Mouse (Mus musculus): ENCODE measurements around the gene Ccdc13. TPM values are rescaled to one million over a fixed set of nuclear protein-coding genes. Genes with fewer than 3 reads are reported as not detected.

Ccdc13 gene
- total and polyA plus RNA-seq, 2 experiments from 2014 or later = 0.34 TPM; not detected in 1

DNA sequence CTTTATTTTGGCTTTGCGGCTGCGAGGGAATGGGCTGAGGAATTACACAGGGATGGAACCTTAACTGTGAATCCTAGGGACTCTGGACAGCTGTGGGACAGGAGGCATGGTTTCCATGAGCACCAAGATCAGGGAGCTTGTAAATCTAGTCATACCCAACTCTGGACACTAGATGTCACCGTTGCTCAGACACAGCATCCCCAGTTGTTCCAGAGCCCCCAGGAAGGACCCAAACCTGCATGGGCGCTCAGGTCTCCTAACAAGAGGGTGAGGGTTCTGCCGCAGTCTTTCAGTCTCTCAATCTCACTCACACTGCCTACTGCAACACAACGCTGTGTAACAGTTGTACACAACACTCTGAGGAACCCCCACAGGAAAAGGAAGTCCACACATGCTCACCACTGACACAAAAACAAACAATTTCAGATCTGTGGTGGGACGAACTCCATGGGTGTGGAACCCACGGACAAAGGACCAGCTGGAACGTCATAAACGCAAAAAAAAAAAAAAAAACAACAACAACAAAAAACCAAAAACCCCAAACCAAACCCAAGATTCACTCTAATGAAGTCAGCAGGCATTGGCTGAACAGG is 7.4 kb upstream of the Ccdc13 start:
- DNase-seq (ENCODE audit: low spot score) (no peak), ATAC-seq (ENCODE audit: insufficient read depth, low read depth) (peak; percentile 36; the same call in 1 of the 2 replicates)
- Histone ChIP-seq H3K36me3 (replicated peaks; ENCODE audit: control insufficient read depth, insufficient read depth, low read length) (peaks cover 53% of the 10 kb centered on the region), H3K4me1 (ENCODE audit: control insufficient read depth, insufficient read depth) (no peaks in the 10 kb centered on the region), H3K4me3 (ENCODE audit: low read depth, low read length) (no peak overlapping the region), H3K27me3 (ENCODE audit: control insufficient read depth, insufficient read depth, low read length) (no peaks in the 10 kb centered on the region), H3K27ac (ENCODE audit: low read depth) (no peak overlapping the region), H3K9me3 (replicated peaks; ENCODE audit: control insufficient read depth, low read length) (no peaks in the 10 kb centered on the region), H3K4me2 (ENCODE audit: low read depth, low read length) (no peak overlapping the region), H3K9ac (replicated peaks; ENCODE audit: low read depth, low read length) (no peak overlapping the region)
- 37% methylated on average over 10 of the region's 10 CpGs for WGBS
- TF ChIP-seq EP300 (IDR thresholded peaks at IDR 0.05; ENCODE audit: low read depth) (no peak), CTCF (IDR thresholded peaks at IDR 0.05; ENCODE audit: low read depth) (peak; percentile 69)

DNA sequence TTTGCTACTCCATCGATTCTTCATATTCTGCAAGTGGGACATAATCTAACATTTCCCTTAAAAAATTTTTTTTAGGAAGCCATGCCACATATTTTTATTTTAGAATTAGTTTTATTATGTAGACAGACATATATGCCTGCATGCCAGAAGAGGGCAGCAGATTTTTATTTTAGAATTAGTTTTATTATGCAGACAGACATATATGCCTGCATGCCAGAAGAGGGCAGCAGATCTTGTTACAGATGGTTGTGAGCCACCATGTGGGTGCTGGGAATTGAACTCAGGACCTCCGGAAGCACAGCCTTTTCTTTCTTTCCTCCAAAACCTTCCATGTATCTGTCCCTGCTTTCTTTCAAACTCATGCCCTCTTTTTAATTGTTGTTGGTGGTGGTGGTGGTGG is 3.7 kb upstream of the Ccdc13 start:
- Histone ChIP-seq H3K27ac (ENCODE audit: low read depth) (no peak overlapping the region), H3K9ac (replicated peaks; ENCODE audit: low read depth, low read length) (no peak overlapping the region), H3K4me3 (ENCODE audit: low read depth, low read length) (no peak overlapping the region), H3K4me1 (ENCODE audit: control insufficient read depth, insufficient read depth) (peaks cover 4% of the 10 kb centered on the region; the same call in 1 of the 2 replicates), H3K4me2 (ENCODE audit: low read depth, low read length) (no peak overlapping the region), H3K27me3 (ENCODE audit: control insufficient read depth, insufficient read depth, low read length) (no peaks in the 10 kb centered on the region), H3K36me3 (replicated peaks; ENCODE audit: control insufficient read depth, insufficient read depth, low read length) (peaks cover 16% of the 10 kb centered on the region), H3K9me3 (replicated peaks; ENCODE audit: control insufficient read depth, low read length) (no peaks in the 10 kb centered on the region)
- TF ChIP-seq EP300 (IDR thresholded peaks at IDR 0.05; ENCODE audit: low read depth) (no peak), CTCF (IDR thresholded peaks at IDR 0.05; ENCODE audit: low read depth) (peak; percentile 29)
- ATAC-seq (ENCODE audit: insufficient read depth, low read depth) = no peak
- WGBS = 91% methylated on average over 2 of the region's 2 CpGs
- DNase-seq (ENCODE audit: low spot score) = no peak

DNA sequence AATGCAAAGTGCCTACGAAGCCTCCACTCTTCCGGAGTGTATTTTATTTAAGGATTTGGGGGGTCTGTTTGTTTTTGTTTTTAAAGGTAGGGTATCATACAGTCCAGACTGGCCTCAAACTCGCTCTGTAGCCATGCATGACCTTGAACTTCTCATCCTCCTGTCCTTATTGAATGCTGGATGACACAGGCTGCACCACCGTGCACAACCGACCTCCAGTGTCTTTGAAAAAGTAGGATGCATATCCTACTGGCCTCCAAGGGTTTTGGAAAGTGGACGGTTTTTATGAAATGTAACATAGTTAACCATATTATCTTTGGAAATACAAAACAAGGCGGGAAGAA is 333 bp upstream of the Ccdc13 start:
- peak overlapping the region; percentile 51 for H3K4me3 ChIP-seq (ENCODE audit: low read depth, low read length)
- no peaks in the 10 kb centered on the region for H3K9me3 ChIP-seq (replicated peaks; ENCODE audit: control insufficient read depth, low read length)
- TF ChIP-seq EP300 (IDR thresholded peaks at IDR 0.05; ENCODE audit: low read depth) = no peak
- TF ChIP-seq CTCF (IDR thresholded peaks at IDR 0.05; ENCODE audit: low read depth) = no peak
- DNase-seq (ENCODE audit: low spot score) (no peak), ATAC-seq (ENCODE audit: insufficient read depth, low read depth) (peak; percentile 29; the same call in 1 of the 2 replicates)
- H3K27ac ChIP-seq (ENCODE audit: low read depth) = no peak overlapping the region
- peak overlapping the region; percentile 80 for H3K4me2 ChIP-seq (ENCODE audit: low read depth, low read length)
- no peaks in the 10 kb centered on the region for H3K36me3 ChIP-seq (replicated peaks; ENCODE audit: control insufficient read depth, insufficient read depth, low read length)
- 34% methylated on average over 7 of the region's 7 CpGs for WGBS
- no peak overlapping the region for H3K9ac ChIP-seq (replicated peaks; ENCODE audit: low read depth, low read length)
- no peaks in the 10 kb centered on the region for H3K27me3 ChIP-seq (ENCODE audit: control insufficient read depth, insufficient read depth, low read length)
- H3K4me1 ChIP-seq (ENCODE audit: control insufficient read depth, insufficient read depth) = peaks cover 4% of the 10 kb centered on the region; the same call in 1 of the 2 replicates

- ATAC-seq (ENCODE audit: insufficient read depth, low read depth) = no peak
- WGBS = 73% methylated on average over 6 of the region's 6 CpGs
- no peaks in the 10 kb centered on the region for H3K36me3 ChIP-seq (replicated peaks; ENCODE audit: control insufficient read depth, insufficient read depth, low read length)
- no peak overlapping the region for H3K4me2 ChIP-seq (ENCODE audit: low read depth, low read length)
- no peaks in the 10 kb centered on the region for H3K27me3 ChIP-seq (ENCODE audit: control insufficient read depth, insufficient read depth, low read length)
- no peak for DNase-seq (ENCODE audit: low spot score)
- no peak for TF ChIP-seq CTCF (IDR thresholded peaks at IDR 0.05; ENCODE audit: low read depth)
- H3K4me1 ChIP-seq (ENCODE audit: control insufficient read depth, insufficient read depth) = peaks cover 4% of the 10 kb centered on the region; the same call in 1 of the 2 replicates
- H3K4me3 ChIP-seq (ENCODE audit: low read depth, low read length) = no peak overlapping the region
- H3K9ac ChIP-seq (replicated peaks; ENCODE audit: low read depth, low read length) = no peak overlapping the region
- H3K27ac ChIP-seq (ENCODE audit: low read depth) = no peak overlapping the region
- no peaks in the 10 kb centered on the region for H3K9me3 ChIP-seq (replicated peaks; ENCODE audit: control insufficient read depth, low read length)
Observed at GRCm38 (mm10) chr9:121838008-121838407, 1.3 kb downstream of the Ccdc13 start.

DNA sequence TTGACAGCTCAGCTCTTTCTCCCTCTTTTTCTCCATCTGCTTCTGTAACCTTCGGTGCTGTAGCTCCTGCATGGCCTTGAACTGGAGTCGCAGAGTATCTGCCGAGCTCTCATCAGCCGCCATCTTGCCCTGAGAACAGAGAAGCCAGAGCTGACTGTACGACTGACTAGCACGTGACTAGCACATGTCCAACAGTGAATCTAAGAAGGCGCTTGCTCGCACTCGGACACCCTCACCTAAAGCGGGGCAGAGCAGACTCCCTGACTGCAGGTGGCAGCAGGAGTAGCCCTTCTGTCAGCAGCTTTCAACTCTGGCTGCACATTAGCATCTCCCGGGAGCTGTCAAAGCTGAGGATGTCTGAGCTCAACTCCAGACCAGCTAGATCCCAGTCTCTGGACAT is 5.4 kb downstream of the Ccdc13 start:
- no peak overlapping the region for H3K4me2 ChIP-seq (ENCODE audit: low read depth, low read length)
- H3K36me3 ChIP-seq (replicated peaks; ENCODE audit: control insufficient read depth, insufficient read depth, low read length) = no peaks in the 10 kb centered on the region
- no peaks in the 10 kb centered on the region for H3K27me3 ChIP-seq (ENCODE audit: control insufficient read depth, insufficient read depth, low read length)
- DNase-seq (ENCODE audit: low spot score) (no peak), ATAC-seq (ENCODE audit: insufficient read depth, low read depth) (no peak)
- no peaks in the 10 kb centered on the region for H3K9me3 ChIP-seq (replicated peaks; ENCODE audit: control insufficient read depth, low read length)
- peaks cover under 1% of the 10 kb centered on the region; the same call in 1 of the 2 replicates for H3K4me1 ChIP-seq (ENCODE audit: control insufficient read depth, insufficient read depth)
- H3K9ac ChIP-seq (replicated peaks; ENCODE audit: low read depth, low read length) = no peak overlapping the region
- TF ChIP-seq EP300 (IDR thresholded peaks at IDR 0.05; ENCODE audit: low read depth) (no peak), CTCF (IDR thresholded peaks at IDR 0.05; ENCODE audit: low read depth) (no peak)
- WGBS = 71% methylated on average over 11 of the region's 11 CpGs
- no peak overlapping the region for H3K27ac ChIP-seq (ENCODE audit: low read depth)
- no peak overlapping the region for H3K4me3 ChIP-seq (ENCODE audit: low read depth, low read length)

GRCm38 (mm10) chr9:121830956-121831293 is 8.3 kb downstream of the Ccdc13 start:
- Histone ChIP-seq H3K36me3 (replicated peaks; ENCODE audit: control insufficient read depth, insufficient read depth, low read length) (no peaks in the 10 kb centered on the region), H3K27ac (ENCODE audit: low read depth) (no peak overlapping the region), H3K4me3 (ENCODE audit: low read depth, low read length) (no peak overlapping the region), H3K4me2 (ENCODE audit: low read depth, low read length) (no peak overlapping the region), H3K9me3 (replicated peaks; ENCODE audit: control insufficient read depth, low read length) (no peaks in the 10 kb centered on the region), H3K27me3 (ENCODE audit: control insufficient read depth, insufficient read depth, low read length) (no peaks in the 10 kb centered on the region; the same call in 1 of the 2 replicates), H3K4me1 (ENCODE audit: control insufficient read depth, insufficient read depth) (no peaks in the 10 kb centered on the region), H3K9ac (replicated peaks; ENCODE audit: low read depth, low read length) (no peak overlapping the region)
- ATAC-seq (ENCODE audit: insufficient read depth, low read depth) (peak; percentile 37; the same call in 1 of the 2 replicates), DNase-seq (ENCODE audit: low spot score) (peak; percentile 83)
- 21% methylated on average over 6 of the region's 6 CpGs for WGBS
- TF ChIP-seq EP300 (IDR thresholded peaks at IDR 0.05; ENCODE audit: low read depth) = no peak
- peak; percentile 82 for TF ChIP-seq CTCF (IDR thresholded peaks at IDR 0.05; ENCODE audit: low read depth)
